Mouse (Mus musculus) kidney, adult 9 months (tissue): ENCODE measurements around the gene Trpm8.

Experiments used
- DNase-seq: peaks from one replicate; pipeline ENCODE4 v3.0.0; 2022

Gene Trpm8

GRCm38 (mm10) chr1:88248658-88249057 lies 28.8 kb upstream of the Trpm8 start:
- DNase-seq: no peak

- DNase-seq: no peak
Observed at GRCm38 (mm10) chr1:88249596-88249995, 27.9 kb upstream of the Trpm8 start.

GRCm38 (mm10) chr1:88250023-88250422 lies 27.4 kb upstream of the Trpm8 start:
- DNase-seq: no peak

- DNase-seq: no peak
Observed at GRCm38 (mm10) chr1:88253106-88253505, 24.4 kb upstream of the Trpm8 start.

- no peak for DNase-seq
Observed at GRCm38 (mm10) chr1:88253540-88253939, 23.9 kb upstream of the Trpm8 start.

GRCm38 (mm10) chr1:88254793-88255465 lies 22.5 kb upstream of the Trpm8 start:
- DNase-seq: no peak

- no peak for DNase-seq
Observed at GRCm38 (mm10) chr1:88255466-88255857, 22.0 kb upstream of the Trpm8 start.

- DNase-seq: no peak
Observed at GRCm38 (mm10) chr1:88255989-88256754, 21.3 kb upstream of the Trpm8 start.

GRCm38 (mm10) chr1:88256886-88257663 lies 20.4 kb upstream of the Trpm8 start:
- DNase-seq: no peak

GRCm38 (mm10) chr1:88257681-88258080 lies 19.8 kb upstream of the Trpm8 start:
- DNase-seq: no peak

- DNase-seq: no peak
Observed at GRCm38 (mm10) chr1:88258361-88258760, 19.1 kb upstream of the Trpm8 start.

- DNase-seq: no peak
Observed at GRCm38 (mm10) chr1:88258881-88259642, 18.4 kb upstream of the Trpm8 start.

GRCm38 (mm10) chr1:88259643-88260024 lies 17.8 kb upstream of the Trpm8 start:
- DNase-seq: no peak

- DNase-seq: peak; percentile 60
Observed at GRCm38 (mm10) chr1:88260114-88260513, 17.3 kb upstream of the Trpm8 start.

GRCm38 (mm10) chr1:88260604-88261377 lies 16.7 kb upstream of the Trpm8 start:
- DNase-seq: no peak

GRCm38 (mm10) chr1:88261706-88262105 lies 15.8 kb upstream of the Trpm8 start:
- no peak for DNase-seq

- DNase-seq: peak; percentile 60
Observed at GRCm38 (mm10) chr1:88262255-88262654, 15.2 kb upstream of the Trpm8 start.

- DNase-seq: no peak
Observed at GRCm38 (mm10) chr1:88262961-88263360, 14.5 kb upstream of the Trpm8 start.

- no peak for DNase-seq
Observed at GRCm38 (mm10) chr1:88263778-88264177, 13.7 kb upstream of the Trpm8 start.

- no peak for DNase-seq
Observed at GRCm38 (mm10) chr1:88264237-88264868, 13.1 kb upstream of the Trpm8 start.

- DNase-seq: no peak
Observed at GRCm38 (mm10) chr1:88264869-88265240, 12.6 kb upstream of the Trpm8 start.

- no peak for DNase-seq
Observed at GRCm38 (mm10) chr1:88266123-88266522, 11.3 kb upstream of the Trpm8 start.
